Mouse (Mus musculus) lung, embryonic 15.5 days (tissue): ENCODE data around the gene Arhgef17. TPM values are rescaled to one million over a fixed set of nuclear protein-coding genes. Genes with fewer than 3 reads are reported as not detected.

Source experiments
- ATAC-seq: fragments of 200-750 bp; cut with Nextera tagmentation; 2 replicates; pipeline ENCODE4 v1.8.0; 2017; ENCODE audit warnings: moderate number of reproducible peaks, borderline replicate concordance; ENCODE audit not compliant: low FRiP score, low TSS enrichment; ENCODE audit errors: extremely low read depth
- H3K27ac ChIP-seq: fragments of 300-500 bp; sonication (generic); 2 replicates; pipeline ENCODE4 v1.5.1; 2015; ENCODE audit warnings: moderate library complexity, mild to moderate bottlenecking, inconsistent platforms
- H3K27me3 ChIP-seq: fragments of 300-500 bp; sonication (generic); 2 replicates; pipeline ENCODE4 v1.6.1; 2015; ENCODE audit warnings: inconsistent platforms
- H3K36me3 ChIP-seq: fragments of 300-500 bp; sonication (generic); 2 replicates; pipeline ENCODE4 v1.6.1; 2015; ENCODE audit warnings: inconsistent platforms
- H3K4me1 ChIP-seq: fragments of 300-500 bp; sonication (generic); 2 replicates; pipeline ENCODE4 v1.6.1; 2015; ENCODE audit warnings: inconsistent platforms
- H3K4me2 ChIP-seq: fragments of 300-500 bp; sonication (generic); 2 replicates; pipeline ENCODE4 v1.6.1; 2015; ENCODE audit warnings: inconsistent platforms, mild to moderate bottlenecking, moderate library complexity
- H3K4me3 ChIP-seq: fragments of 300-500 bp; sonication (generic); 2 replicates; pipeline ENCODE4 v1.5.1; 2015; ENCODE audit warnings: mild to moderate bottlenecking, inconsistent platforms
- H3K9ac ChIP-seq: fragments of 300-500 bp; sonication (generic); 2 replicates; pipeline ENCODE4 v1.6.1; 2015; ENCODE audit warnings: inconsistent platforms
- H3K9me3 ChIP-seq: fragments of 300-500 bp; sonication (generic); 2 replicates; pipeline ENCODE4 v1.6.1; 2016; ENCODE audit warnings: inconsistent platforms
- WGBS: fragments of 180-500 bp; shearing (Covaris S2); methylation state at CpG from one replicate; pipeline ENCODE4 v1.1.7; 2015; 5-methylcytosine and 5-hydroxymethylcytosine counted together
- polyA plus RNA-seq: library from polyadenylated mRNA; unstranded; fragments of >200 nt; fragmentation: Nextera tagmentation; extraction: Ambion mirVana; gene quantifications from 2 replicates; pipeline ENCODE4 v1.2.1, GENCODE M21; 2015

Arhgef17 gene
- polyA plus RNA-seq, 1 experiment from 2014 or later: 10.8 TPM

DNA sequence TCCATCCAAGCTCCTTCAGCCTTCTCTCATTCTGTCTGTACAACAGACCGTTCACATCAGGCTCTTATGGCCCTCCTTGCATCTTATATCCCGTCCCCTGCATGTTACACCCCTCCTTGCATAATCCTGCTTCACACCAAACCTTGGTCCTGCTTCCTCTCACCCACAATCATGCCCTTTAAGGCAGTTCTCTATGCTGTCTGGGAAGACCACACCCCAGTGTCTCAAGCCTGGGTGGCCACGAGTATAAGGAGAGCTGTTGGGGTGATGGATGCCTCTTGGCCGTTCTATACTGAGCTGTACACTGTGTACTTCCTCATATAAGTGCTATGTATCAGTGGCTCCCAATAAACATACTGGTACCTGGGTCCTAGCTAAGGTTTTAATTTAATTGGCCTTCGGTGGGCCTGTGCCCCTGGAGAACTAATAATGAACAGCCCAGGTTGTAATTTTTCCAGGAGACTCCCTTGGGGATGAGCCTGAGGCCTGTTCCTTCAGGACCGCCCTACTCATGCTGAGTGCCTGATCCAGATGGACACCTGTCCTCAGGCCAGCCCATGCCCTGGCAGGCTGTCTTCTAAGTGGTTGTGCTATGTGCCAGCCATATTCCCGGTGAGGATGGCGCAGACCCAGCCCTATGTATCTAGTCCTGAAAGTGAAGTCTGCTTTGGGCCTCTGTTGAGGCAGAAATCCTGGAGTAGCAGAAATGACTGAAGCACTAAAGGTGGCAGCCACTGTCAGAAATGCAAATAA is 61.9 kb downstream of the Arhgef17 start:
- no peak overlapping the region for H3K4me2 ChIP-seq

GRCm38 (mm10) chr7:100868551-100868950 is 63.4 kb downstream of the Arhgef17 start:
- H3K4me2 ChIP-seq: no peak overlapping the region
- H3K4me1 ChIP-seq: no peaks in the 10 kb centered on the region
- H3K9ac ChIP-seq: no peak overlapping the region
- 57% methylated on average over 4 of the region's 4 CpGs for WGBS
- no peak for ATAC-seq
- no peaks in the 10 kb centered on the region for H3K9me3 ChIP-seq
- no peak overlapping the region for H3K4me3 ChIP-seq
- H3K27me3 ChIP-seq: no peaks in the 10 kb centered on the region
- no peak overlapping the region for H3K27ac ChIP-seq
- H3K36me3 ChIP-seq: peaks cover 21% of the 10 kb centered on the region

More for the DNA sequence above, 61.9 kb downstream of the Arhgef17 start:
- 75% methylated on average over 8 of the region's 8 CpGs for WGBS
- ATAC-seq: no peak
- no peak overlapping the region for H3K4me3 ChIP-seq
- no peak overlapping the region for H3K9ac ChIP-seq
- H3K9me3 ChIP-seq: no peaks in the 10 kb centered on the region
- no peaks in the 10 kb centered on the region for H3K27me3 ChIP-seq
- peaks cover 35% of the 10 kb centered on the region for H3K36me3 ChIP-seq
- H3K4me1 ChIP-seq: no peaks in the 10 kb centered on the region
- no peak overlapping the region for H3K27ac ChIP-seq

DNA sequence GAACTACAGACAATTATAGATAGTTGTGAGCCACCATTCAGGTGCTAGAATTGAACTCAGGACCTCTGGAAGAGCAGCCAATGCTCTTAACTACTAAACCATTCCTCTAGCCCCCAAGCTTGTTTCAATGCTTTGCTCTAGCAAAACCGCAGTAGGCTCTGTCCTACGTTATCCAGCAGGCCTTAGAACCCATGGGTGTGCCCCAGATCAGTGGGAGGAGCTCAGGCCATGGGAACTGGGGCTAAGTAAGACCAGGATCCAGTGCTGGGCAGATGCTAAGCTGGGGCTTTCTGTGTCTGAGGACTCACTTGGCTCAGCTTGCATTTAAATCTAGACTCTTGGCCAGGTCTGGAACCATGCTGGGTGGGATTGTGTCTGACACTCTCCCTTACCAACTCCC is 64.3 kb downstream of the Arhgef17 start:
- no peaks in the 10 kb centered on the region for H3K4me1 ChIP-seq
- no peaks in the 10 kb centered on the region for H3K27me3 ChIP-seq
- ATAC-seq: no peak
- H3K27ac ChIP-seq: no peak overlapping the region
- no peak overlapping the region for H3K4me2 ChIP-seq
- 43% methylated on average over 2 of the region's 2 CpGs for WGBS
- H3K9ac ChIP-seq: no peak overlapping the region
- H3K4me3 ChIP-seq: no peak overlapping the region
- peaks cover 11% of the 10 kb centered on the region for H3K36me3 ChIP-seq
- no peaks in the 10 kb centered on the region for H3K9me3 ChIP-seq

DNA sequence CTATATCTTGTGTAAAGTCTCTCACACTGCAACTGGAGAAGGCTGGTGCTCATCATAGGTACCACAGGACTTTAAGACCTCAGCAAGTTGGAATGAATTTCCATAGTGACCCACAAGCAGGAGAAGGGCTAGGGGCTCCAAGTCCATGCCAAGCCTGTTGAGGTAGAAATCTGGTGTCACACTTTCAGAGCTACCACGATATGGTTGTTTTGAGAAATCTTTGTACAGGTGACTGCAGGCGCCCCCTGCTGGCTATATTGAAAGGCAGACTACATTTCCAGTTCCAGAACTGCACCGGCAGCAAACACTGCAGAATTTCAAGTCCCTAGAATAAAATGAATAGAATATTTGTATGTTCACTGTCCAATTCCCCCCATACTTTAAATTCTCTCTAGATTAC is 65.2 kb downstream of the Arhgef17 start:
- no peak for ATAC-seq
- Histone ChIP-seq H3K4me3 (no peak overlapping the region), H3K9ac (no peak overlapping the region), H3K4me1 (0 out of 2 replicates have a peak, but pooled peaks cover 3% of the 10 kb centered on the region), H3K9me3 (no peaks in the 10 kb centered on the region), H3K36me3 (peaks cover 3% of the 10 kb centered on the region; the same call in 1 of the 2 replicates), H3K27me3 (no peaks in the 10 kb centered on the region), H3K4me2 (no peak overlapping the region), H3K27ac (no peak overlapping the region)
- WGBS: 5% methylated on average over 3 of the region's 3 CpGs

DNA sequence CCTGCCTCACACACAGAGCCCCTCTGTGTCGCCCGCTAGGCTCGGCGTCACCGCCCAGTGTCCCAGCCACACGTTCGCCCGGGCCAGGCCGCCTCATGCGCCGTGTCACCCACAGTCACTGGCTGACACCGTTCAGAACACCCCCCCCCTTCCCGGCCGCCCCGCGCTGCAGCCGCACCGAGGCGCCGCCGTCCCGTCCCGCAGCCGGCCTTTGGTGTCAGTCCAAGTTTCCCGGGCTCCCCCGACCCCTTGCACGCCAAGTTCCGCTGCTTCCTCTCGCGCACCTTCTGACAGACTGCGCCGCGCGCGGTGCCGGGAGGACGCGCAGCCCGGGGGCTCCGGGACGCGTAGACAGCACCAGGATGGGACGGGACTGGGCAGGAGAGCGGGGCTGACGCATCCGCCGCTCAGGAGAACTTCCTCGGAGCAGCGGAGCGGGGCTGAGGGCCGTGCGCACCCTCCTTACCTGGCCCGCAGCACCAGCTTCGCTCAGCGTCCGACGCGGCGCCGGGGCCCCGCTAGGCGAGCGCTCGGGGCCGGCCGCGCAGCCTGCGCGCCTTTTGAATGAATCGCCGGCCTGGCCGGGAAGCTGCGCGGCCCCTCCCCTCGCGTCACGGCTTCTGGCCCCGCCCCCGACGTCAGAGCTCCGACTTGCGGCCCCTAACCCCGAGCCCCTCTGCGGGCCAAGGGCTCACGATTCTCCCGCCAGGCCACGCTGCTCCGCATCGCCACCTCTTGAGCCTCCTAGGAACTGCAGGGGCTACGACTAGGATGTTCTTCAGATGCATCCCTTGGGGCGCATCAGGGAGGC is 68.9 kb downstream of the Arhgef17 start, which contains the start of gene Relt:
TSS of gene Relt (minus strand) at position 619 of the 811 bp plus-strand sequence.
- ATAC-seq: peak; percentile 92
- H3K27ac ChIP-seq: peak within 1 kb of the TSS; percentile 78
- H3K9me3 ChIP-seq: no peaks in the 10 kb centered on the region
- H3K4me3 ChIP-seq: peak within 1 kb of the TSS; percentile 83
- H3K4me1 ChIP-seq: 0 out of 2 replicates have a peak, but pooled peaks cover 3% of the 10 kb centered on the region
- H3K9ac ChIP-seq: peak within 1 kb of the TSS; percentile 67
- under 1% methylated on average over 87 of the region's 91 CpGs for WGBS
- H3K27me3 ChIP-seq: no peaks in the 10 kb centered on the region
- H3K36me3 ChIP-seq: no peaks in the 10 kb centered on the region
- peak within 1 kb of the TSS; percentile 99 for H3K4me2 ChIP-seq

- H3K9me3 ChIP-seq: no peaks in the 10 kb centered on the region
- no peak overlapping the region for H3K27ac ChIP-seq
- no peak for ATAC-seq
- 0 out of 2 replicates have a peak, but pooled peaks cover 3% of the 10 kb centered on the region for H3K4me1 ChIP-seq
- 4% methylated on average over 4 of the region's 4 CpGs for WGBS
- peak overlapping the region; percentile 99 for H3K4me2 ChIP-seq
- H3K4me3 ChIP-seq: peak overlapping the region; percentile 83
- no peaks in the 10 kb centered on the region for H3K27me3 ChIP-seq
- peak overlapping the region; percentile 67 for H3K9ac ChIP-seq
- H3K36me3 ChIP-seq: no peaks in the 10 kb centered on the region
Observed at GRCm38 (mm10) chr7:100862353-100862752, 69.6 kb downstream of the Arhgef17 start.

- Histone ChIP-seq H3K4me2 (no peak overlapping the region), H3K36me3 (no peaks in the 10 kb centered on the region), H3K9me3 (no peaks in the 10 kb centered on the region), H3K9ac (no peak overlapping the region), H3K27ac (no peak overlapping the region), H3K4me1 (peaks cover 3% of the 10 kb centered on the region; the same call in 1 of the 2 replicates), H3K4me3 (no peak overlapping the region), H3K27me3 (no peaks in the 10 kb centered on the region)
- no peak for ATAC-seq
- 84% methylated on average over 5 of the region's 5 CpGs for WGBS
Observed at GRCm38 (mm10) chr7:100861209-100861608, 70.7 kb downstream of the Arhgef17 start.

- no peak for ATAC-seq
- no peaks in the 10 kb centered on the region for H3K36me3 ChIP-seq
- no peak overlapping the region for H3K4me2 ChIP-seq
- peaks cover 11% of the 10 kb centered on the region for H3K4me1 ChIP-seq
- 72% methylated on average over 3 of the region's 3 CpGs for WGBS
- H3K27me3 ChIP-seq: no peaks in the 10 kb centered on the region
- H3K9me3 ChIP-seq: no peaks in the 10 kb centered on the region
- no peak overlapping the region for H3K4me3 ChIP-seq
- no peak overlapping the region for H3K9ac ChIP-seq
- H3K27ac ChIP-seq: no peak overlapping the region
Observed at GRCm38 (mm10) chr7:100860450-100860849, 71.5 kb downstream of the Arhgef17 start.

- Histone ChIP-seq H3K27me3 (no peaks in the 10 kb centered on the region), H3K27ac (peak overlapping the region; percentile 56; the same call in 1 of the 2 replicates), H3K9ac (no peak overlapping the region), H3K4me3 (no peak overlapping the region), H3K4me1 (peaks cover 34% of the 10 kb centered on the region), H3K4me2 (no peak overlapping the region), H3K9me3 (no peaks in the 10 kb centered on the region), H3K36me3 (no peaks in the 10 kb centered on the region)
- WGBS: 48% methylated on average over 5 of the region's 5 CpGs
- no peak for ATAC-seq
Observed at GRCm38 (mm10) chr7:100855795-100856573, 75.9 kb downstream of the Arhgef17 start.

GRCm38 (mm10) chr7:100855300-100855699 is 76.6 kb downstream of the Arhgef17 start:
- Histone ChIP-seq H3K9me3 (no peaks in the 10 kb centered on the region), H3K27me3 (no peaks in the 10 kb centered on the region), H3K36me3 (no peaks in the 10 kb centered on the region), H3K4me1 (peaks cover 34% of the 10 kb centered on the region), H3K4me2 (no peak overlapping the region), H3K9ac (no peak overlapping the region), H3K4me3 (no peak overlapping the region), H3K27ac (peak overlapping the region; percentile 56)
- WGBS: 35% methylated on average over 4 of the region's 4 CpGs
- no peak for ATAC-seq

DNA sequence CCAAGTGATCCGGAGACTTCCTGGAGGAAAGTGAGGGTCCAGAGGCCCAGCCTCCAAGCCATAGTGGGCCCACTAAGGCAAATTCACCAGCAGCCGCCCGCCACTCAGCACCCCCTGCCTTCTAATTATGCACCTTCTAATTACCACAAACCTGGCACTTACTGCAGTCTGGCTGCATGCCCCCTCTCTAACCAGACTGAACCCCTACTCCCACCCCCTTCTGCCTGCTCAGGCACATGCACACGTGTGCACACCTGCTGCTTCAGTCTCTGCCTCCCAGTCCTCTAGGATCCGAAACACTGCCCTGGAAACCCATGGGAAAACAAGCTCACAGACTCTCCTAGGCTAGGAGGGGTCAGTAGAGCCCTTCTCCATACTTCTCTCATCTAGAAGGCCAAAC is 77.0 kb downstream of the Arhgef17 start:
- Histone ChIP-seq H3K27ac (no peak overlapping the region; the same call in 1 of the 2 replicates), H3K27me3 (no peaks in the 10 kb centered on the region), H3K4me1 (peaks cover 34% of the 10 kb centered on the region), H3K9ac (no peak overlapping the region), H3K4me3 (no peak overlapping the region), H3K9me3 (no peaks in the 10 kb centered on the region), H3K36me3 (no peaks in the 10 kb centered on the region), H3K4me2 (no peak overlapping the region)
- WGBS: 73% methylated on average over 5 of the region's 5 CpGs
- no peak for ATAC-seq
